Mouse (Mus musculus): ENCODE data around the gene Fto. TPM values are rescaled to one million over a fixed set of nuclear protein-coding genes. Genes with fewer than 3 reads are reported as not detected.
A peak's percentile ranks its signal among the peaks of the same experiment; 100 is the strongest.

Fto gene
- polyA plus RNA-seq, 1 experiment from 2014 or later: 56.1 TPM

- WGBS: 60% methylated on average over 8 of the region's 8 CpGs
- H3K27me3 ChIP-seq: no peaks in the 10 kb centered on the region
- peaks cover 31% of the 10 kb centered on the region for H3K4me1 ChIP-seq (replicated peaks)
- no peaks in the 10 kb centered on the region for H3K36me3 ChIP-seq
- 0 out of 2 replicates have a peak overlapping the region, but pooled peaks have one; percentile 7 for H3K27ac ChIP-seq
- no peak for ATAC-seq (replicated peaks; ENCODE audit: insufficient number of reproducible peaks, insufficient read depth, low FRiP score, low read depth)
- H3K9ac ChIP-seq: no peak overlapping the region
- H3K4me3 ChIP-seq: no peak overlapping the region
- H3K4me2 ChIP-seq: no peak overlapping the region
- H3K9me3 ChIP-seq (replicated peaks): no peaks in the 10 kb centered on the region
Observed at GRCm38 (mm10) chr8:91632411-91632810, 319.1 kb downstream of the Fto start.

GRCm38 (mm10) chr8:91635406-91635805 lies 322.1 kb downstream of the Fto start:
- Histone ChIP-seq H3K4me2 (no peak overlapping the region), H3K9me3 (replicated peaks) (no peaks in the 10 kb centered on the region), H3K9ac (no peak overlapping the region), H3K36me3 (no peaks in the 10 kb centered on the region), H3K27me3 (no peaks in the 10 kb centered on the region), H3K4me1 (replicated peaks) (peaks cover 20% of the 10 kb centered on the region), H3K4me3 (no peak overlapping the region), H3K27ac (no peak overlapping the region)
- ATAC-seq (replicated peaks; ENCODE audit: insufficient number of reproducible peaks, insufficient read depth, low FRiP score, low read depth): no peak
- WGBS: 94% methylated on average over 4 of the region's 4 CpGs

- no peaks in the 10 kb centered on the region for H3K9me3 ChIP-seq (replicated peaks)
- H3K4me2 ChIP-seq: no peak overlapping the region
- H3K4me3 ChIP-seq: no peak overlapping the region
- H3K27me3 ChIP-seq: no peaks in the 10 kb centered on the region
- no peak overlapping the region for H3K9ac ChIP-seq
- ATAC-seq (replicated peaks; ENCODE audit: insufficient number of reproducible peaks, insufficient read depth, low FRiP score, low read depth): no peak
- H3K4me1 ChIP-seq (replicated peaks): peaks cover 9% of the 10 kb centered on the region
- no peak overlapping the region for H3K27ac ChIP-seq
- WGBS: 76% methylated on average over 6 of the region's 6 CpGs
- no peaks in the 10 kb centered on the region for H3K36me3 ChIP-seq
Observed at GRCm38 (mm10) chr8:91636887-91637286, 323.6 kb downstream of the Fto start.

DNA sequence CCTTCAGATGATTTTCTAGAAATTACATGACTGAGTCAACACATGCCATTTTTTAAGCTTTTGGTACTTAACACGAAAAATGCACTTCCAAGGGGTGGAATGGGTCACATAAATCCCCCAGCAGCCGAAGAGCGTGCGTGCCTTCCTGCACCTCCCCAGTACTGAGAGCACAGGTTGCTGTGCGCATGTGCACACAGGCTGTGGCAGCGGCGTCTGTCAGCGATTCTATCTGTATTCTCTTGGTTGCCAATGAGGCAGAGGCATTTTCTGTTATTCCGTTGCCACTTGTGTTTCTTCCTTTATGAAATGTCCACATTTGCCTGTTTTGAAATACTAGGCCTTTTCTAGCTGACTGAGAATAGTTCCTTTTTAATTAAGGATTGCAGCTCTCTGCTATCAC lies 324.4 kb downstream of the Fto start:
- Histone ChIP-seq H3K9me3 (replicated peaks) (no peaks in the 10 kb centered on the region), H3K9ac (no peak overlapping the region), H3K36me3 (no peaks in the 10 kb centered on the region), H3K27me3 (no peaks in the 10 kb centered on the region), H3K4me1 (replicated peaks) (peaks cover 1% of the 10 kb centered on the region), H3K4me2 (no peak overlapping the region), H3K27ac (no peak overlapping the region), H3K4me3 (no peak overlapping the region)
- WGBS: 91% methylated on average over 9 of the region's 9 CpGs
- no peak for ATAC-seq (replicated peaks; ENCODE audit: insufficient number of reproducible peaks, insufficient read depth, low FRiP score, low read depth)

- no peak overlapping the region for H3K27ac ChIP-seq
- no peak for ATAC-seq (replicated peaks; ENCODE audit: insufficient number of reproducible peaks, insufficient read depth, low FRiP score, low read depth)
- H3K9ac ChIP-seq: no peak overlapping the region
- no peak overlapping the region for H3K4me3 ChIP-seq
- H3K36me3 ChIP-seq: no peaks in the 10 kb centered on the region
- no peak overlapping the region for H3K4me2 ChIP-seq
- no peaks in the 10 kb centered on the region for H3K4me1 ChIP-seq (replicated peaks)
- 88% methylated on average over 12 of the region's 12 CpGs for whole genome bisulfite sequencing
- H3K9me3 ChIP-seq (replicated peaks): no peaks in the 10 kb centered on the region
- no peaks in the 10 kb centered on the region for H3K27me3 ChIP-seq
Observed at GRCm38 (mm10) chr8:91638256-91638655, 324.9 kb downstream of the Fto start.

GRCm38 (mm10) chr8:91640471-91640870 lies 327.1 kb downstream of the Fto start:
- Histone ChIP-seq H3K36me3 (no peaks in the 10 kb centered on the region), H3K27me3 (no peaks in the 10 kb centered on the region), H3K4me2 (no peak overlapping the region), H3K4me1 (replicated peaks) (no peaks in the 10 kb centered on the region), H3K9me3 (replicated peaks) (no peaks in the 10 kb centered on the region), H3K27ac (no peak overlapping the region), H3K4me3 (no peak overlapping the region), H3K9ac (no peak overlapping the region)
- WGBS: 64% methylated on average over 7 of the region's 7 CpGs
- ATAC-seq (replicated peaks; ENCODE audit: insufficient number of reproducible peaks, insufficient read depth, low FRiP score, low read depth): no peak

- H3K4me3 ChIP-seq: no peak overlapping the region
- H3K27ac ChIP-seq: no peak overlapping the region
- H3K4me1 ChIP-seq (replicated peaks): peaks cover 8% of the 10 kb centered on the region
- no peaks in the 10 kb centered on the region for H3K9me3 ChIP-seq (replicated peaks)
- no peak overlapping the region for H3K9ac ChIP-seq
- WGBS: 77% methylated on average over 2 of the region's 2 CpGs
- ATAC-seq (replicated peaks; ENCODE audit: insufficient number of reproducible peaks, insufficient read depth, low FRiP score, low read depth): no peak
- no peaks in the 10 kb centered on the region for H3K27me3 ChIP-seq
- no peaks in the 10 kb centered on the region for H3K36me3 ChIP-seq
- H3K4me2 ChIP-seq: no peak overlapping the region
Observed at GRCm38 (mm10) chr8:91645484-91645883, 332.2 kb downstream of the Fto start.

GRCm38 (mm10) chr8:91647959-91648358 lies 334.6 kb downstream of the Fto start:
- WGBS: 86% methylated on average over 11 of the region's 11 CpGs
- Histone ChIP-seq H3K4me3 (no peak overlapping the region), H3K9ac (no peak overlapping the region), H3K4me2 (no peak overlapping the region), H3K9me3 (replicated peaks) (no peaks in the 10 kb centered on the region), H3K27ac (no peak overlapping the region), H3K36me3 (no peaks in the 10 kb centered on the region), H3K27me3 (no peaks in the 10 kb centered on the region), H3K4me1 (replicated peaks) (peaks cover 13% of the 10 kb centered on the region)
- ATAC-seq (replicated peaks; ENCODE audit: insufficient number of reproducible peaks, insufficient read depth, low FRiP score, low read depth): no peak

GRCm38 (mm10) chr8:91648776-91649175 lies 335.5 kb downstream of the Fto start:
- no peaks in the 10 kb centered on the region for H3K9me3 ChIP-seq (replicated peaks)
- no peak overlapping the region for H3K4me3 ChIP-seq
- no peak for ATAC-seq (replicated peaks; ENCODE audit: insufficient number of reproducible peaks, insufficient read depth, low FRiP score, low read depth)
- 48% methylated on average over 9 of the region's 9 CpGs for WGBS
- H3K4me2 ChIP-seq: no peak overlapping the region
- no peaks in the 10 kb centered on the region for H3K27me3 ChIP-seq
- H3K9ac ChIP-seq: no peak overlapping the region
- H3K36me3 ChIP-seq: no peaks in the 10 kb centered on the region
- H3K27ac ChIP-seq: no peak overlapping the region
- H3K4me1 ChIP-seq (replicated peaks): peaks cover 14% of the 10 kb centered on the region

DNA sequence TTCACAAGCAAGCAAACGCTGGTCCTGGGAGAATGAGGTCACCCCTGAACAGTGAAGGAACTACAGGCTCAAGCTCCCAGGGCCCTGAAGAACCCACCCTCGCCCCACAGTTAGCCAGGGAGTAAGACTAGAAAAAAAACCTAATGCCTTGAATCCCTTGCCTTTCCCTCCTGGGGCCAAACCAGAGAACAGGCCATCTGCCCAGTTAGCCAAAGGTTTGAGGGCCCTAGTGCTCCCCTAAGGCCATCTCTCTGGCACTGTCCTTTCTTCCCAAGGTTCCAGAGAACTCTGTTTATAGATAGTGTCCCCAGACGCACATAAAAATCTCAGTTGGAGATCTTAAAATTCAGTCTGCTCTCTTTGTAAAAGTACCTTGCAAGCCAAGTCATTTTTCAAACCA lies 340.2 kb downstream of the Fto start:
- no peak overlapping the region for H3K27ac ChIP-seq
- H3K9ac ChIP-seq: no peak overlapping the region

GRCm38 (mm10) chr8:91657381-91657780 lies 344.1 kb downstream of the Fto start:
- 90% methylated on average over 9 of the region's 9 CpGs for WGBS
- no peaks in the 10 kb centered on the region for H3K9me3 ChIP-seq (replicated peaks)
- H3K4me1 ChIP-seq (replicated peaks): peaks cover 17% of the 10 kb centered on the region
- no peaks in the 10 kb centered on the region for H3K36me3 ChIP-seq
- no peak for ATAC-seq (replicated peaks; ENCODE audit: insufficient number of reproducible peaks, insufficient read depth, low FRiP score, low read depth)
- no peak overlapping the region for H3K4me2 ChIP-seq
- H3K27me3 ChIP-seq: no peaks in the 10 kb centered on the region
- H3K27ac ChIP-seq: no peak overlapping the region
- no peak overlapping the region for H3K9ac ChIP-seq
- H3K4me3 ChIP-seq: no peak overlapping the region

More for the DNA sequence above, 340.2 kb downstream of the Fto start:
- 65% methylated on average over 3 of the region's 3 CpGs for WGBS
- no peaks in the 10 kb centered on the region for H3K27me3 ChIP-seq
- H3K36me3 ChIP-seq: no peaks in the 10 kb centered on the region
- ATAC-seq (replicated peaks; ENCODE audit: insufficient number of reproducible peaks, insufficient read depth, low FRiP score, low read depth): no peak
- H3K9me3 ChIP-seq (replicated peaks): no peaks in the 10 kb centered on the region
- peaks cover 12% of the 10 kb centered on the region for H3K4me1 ChIP-seq (replicated peaks)
- no peak overlapping the region for H3K4me2 ChIP-seq
- H3K4me3 ChIP-seq: no peak overlapping the region

DNA sequence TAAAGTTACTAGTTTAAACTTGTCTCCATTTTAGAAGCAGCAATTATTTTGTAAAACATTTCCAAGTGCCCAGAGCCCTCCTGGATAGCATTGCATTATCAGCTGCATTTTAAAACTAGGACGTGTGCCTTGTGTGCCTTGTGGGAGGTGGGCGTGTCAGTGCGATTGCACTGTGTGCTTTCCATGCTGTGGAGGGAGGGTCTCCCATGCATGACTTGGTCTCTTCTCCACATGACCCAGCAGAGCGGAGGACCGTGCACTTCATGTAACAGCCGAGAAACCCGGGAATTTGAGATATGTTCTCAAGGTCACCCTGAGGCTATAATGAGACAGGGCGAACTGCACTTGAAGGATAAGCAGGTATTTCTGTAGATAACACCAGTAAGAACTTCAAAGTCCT lies 347.6 kb downstream of the Fto start:
- WGBS: 39% methylated on average over 8 of the region's 8 CpGs
- no peaks in the 10 kb centered on the region for H3K36me3 ChIP-seq
- H3K27ac ChIP-seq: no peak overlapping the region
- no peak overlapping the region for H3K9ac ChIP-seq
- H3K4me2 ChIP-seq: no peak overlapping the region
- 0 out of 2 replicates have a peak, but pooled peaks have one; percentile 39 for ATAC-seq (replicated peaks; ENCODE audit: insufficient number of reproducible peaks, insufficient read depth, low FRiP score, low read depth)
- H3K4me1 ChIP-seq (replicated peaks): peaks cover 12% of the 10 kb centered on the region
- H3K27me3 ChIP-seq: no peaks in the 10 kb centered on the region
- H3K9me3 ChIP-seq (replicated peaks): no peaks in the 10 kb centered on the region
- no peak overlapping the region for H3K4me3 ChIP-seq

All from heart, embryonic 15.5 days (tissue).